Mouse (Mus musculus) erythroblast, adult 5-6 weeks (primary cell): ENCODE measurements around the gene Nbea. TPM values are rescaled to one million over a fixed set of nuclear protein-coding genes. Genes with fewer than 3 reads are reported as not detected.
"Not testable (repeated sequence)": the region's sequence is repeated elsewhere in the genome, so short reads cannot be mapped to it uniquely, and the experiment has no call there.

ENCODE experiments used
- ATAC-seq: replicated peaks from 2 replicates; pipeline ENCODE4 v1.8.0; 2016; ENCODE audit warnings: moderate number of reproducible peaks, mild to moderate bottlenecking, moderate TSS enrichment, inconsistent platforms; ENCODE audit not compliant: poor library complexity, low FRiP score, severe bottlenecking
- total RNA-seq, 2 experiments: library from RNA; stranded (forward) in 1 of 2; stranded (reverse) in 1 of 2; fragments of 150-400 nt in 1 of 2; fragments of 200-764, 138-1000 nt in 1 of 2; gene quantifications; 2 replicates each; pipeline versions ENCODE4 v1.2.3 to v1.2.4; 2015 to 2017; ENCODE audit warnings: low replicate concordance in 2 of 2

Nbea gene
- total RNA-seq, 2 experiments from 2014 or later: 0.51 TPM; not detected in 1

- no peak for ATAC-seq
These were observed 547.8 kb downstream of the Nbea start for GRCm38 (mm10) chr3:55635542-55636172.

- ATAC-seq: no peak
These were observed 556.4 kb downstream of the Nbea start for GRCm38 (mm10) chr3:55627054-55627453.

GRCm38 (mm10) chr3:55621958-55622357 lies 561.5 kb downstream of the Nbea start:
- ATAC-seq: not testable (repeated sequence)

GRCm38 (mm10) chr3:55618396-55618795 lies 565.1 kb downstream of the Nbea start:
- no peak for ATAC-seq

GRCm38 (mm10) chr3:55612459-55613115 lies 570.9 kb downstream of the Nbea start:
- ATAC-seq: no peak

- ATAC-seq: no peak
These were observed 571.5 kb downstream of the Nbea start for GRCm38 (mm10) chr3:55612023-55612422.

GRCm38 (mm10) chr3:55610191-55610590 lies 573.3 kb downstream of the Nbea start:
- no peak for ATAC-seq

GRCm38 (mm10) chr3:55600286-55600685 lies 583.2 kb downstream of the Nbea start:
- no peak for ATAC-seq

- no peak for ATAC-seq
These were observed 584.0 kb downstream of the Nbea start for GRCm38 (mm10) chr3:55599366-55600085.

- ATAC-seq: no peak
These were observed 584.8 kb downstream of the Nbea start for GRCm38 (mm10) chr3:55598681-55599080.

GRCm38 (mm10) chr3:55593312-55593711 lies 590.2 kb downstream of the Nbea start:
- no peak for ATAC-seq

GRCm38 (mm10) chr3:55590727-55591126 lies 592.8 kb downstream of the Nbea start:
- ATAC-seq: no peak

GRCm38 (mm10) chr3:55590291-55590690 lies 593.2 kb downstream of the Nbea start:
- no peak for ATAC-seq

GRCm38 (mm10) chr3:55589402-55589944 lies 594.0 kb downstream of the Nbea start:
- no peak for ATAC-seq

- no peak for ATAC-seq
These were observed 595.2 kb downstream of the Nbea start for GRCm38 (mm10) chr3:55587972-55588946.

- ATAC-seq: no peak
These were observed 596.0 kb downstream of the Nbea start for GRCm38 (mm10) chr3:55587434-55587971.
